Mouse (Mus musculus) heart, postnatal 4 days (tissue): Measurements from ENCODE around the gene Samd4b. TPM values are rescaled to one million over a fixed set of nuclear protein-coding genes. Genes with fewer than 3 reads are reported as not detected.

Experiments used
- DNase-seq: peaks from one replicate; pipeline ENCODE4 v3.0.0; 2021
- total RNA-seq, 2 experiments: library from RNA; stranded (reverse); gene quantifications; 2 replicates each; pipeline ENCODE4 v1.2.3; 2021

The Samd4b gene
- total RNA-seq, 2 experiments from 2014 or later: 49.2 to 50.5 TPM

- no peak for DNase-seq
Observed at GRCm38 (mm10) chr7:28442688-28443087, 155.3 kb downstream of the Samd4b start.

- no peak for DNase-seq
Observed at GRCm38 (mm10) chr7:28441776-28442485, 156.0 kb downstream of the Samd4b start.

- no peak for DNase-seq
Observed at GRCm38 (mm10) chr7:28440739-28441138, 157.2 kb downstream of the Samd4b start.

- no peak for DNase-seq
Observed at GRCm38 (mm10) chr7:28438771-28439170, 159.2 kb downstream of the Samd4b start.

GRCm38 (mm10) chr7:28437964-28438363, 160.0 kb downstream of the Samd4b start:
- no peak for DNase-seq

- DNase-seq: peak; percentile 86
Observed at GRCm38 (mm10) chr7:28436932-28437570, 160.9 kb downstream of the Samd4b start, which contains the start of gene Gmfg. TSS of gene Gmfg (plus strand) at chr7:28437447.

- peak; percentile 100 for DNase-seq
Observed at GRCm38 (mm10) chr7:28436271-28436904, 161.6 kb downstream of the Samd4b start.

GRCm38 (mm10) chr7:28435660-28436259, 162.2 kb downstream of the Samd4b start:
- DNase-seq: peak; percentile 45

- no peak for DNase-seq
Observed at GRCm38 (mm10) chr7:28432252-28432651, 165.7 kb downstream of the Samd4b start.

- DNase-seq: no peak
Observed at GRCm38 (mm10) chr7:28430512-28430911, 167.4 kb downstream of the Samd4b start.

GRCm38 (mm10) chr7:28427738-28428137, 170.2 kb downstream of the Samd4b start:
- DNase-seq: peak; percentile 34

GRCm38 (mm10) chr7:28423018-28423417, 174.9 kb downstream of the Samd4b start:
- DNase-seq: no peak

- DNase-seq: no peak
Observed at GRCm38 (mm10) chr7:28419416-28419815, 178.5 kb downstream of the Samd4b start.

GRCm38 (mm10) chr7:28418096-28418670, 179.8 kb downstream of the Samd4b start:
- peak; percentile 73 for DNase-seq

GRCm38 (mm10) chr7:28417368-28417767, 180.6 kb downstream of the Samd4b start:
- DNase-seq: no peak

GRCm38 (mm10) chr7:28412826-28413225, 185.1 kb downstream of the Samd4b start:
- no peak for DNase-seq

GRCm38 (mm10) chr7:28410841-28411475, 187.0 kb downstream of the Samd4b start:
- DNase-seq: peak; percentile 73

- DNase-seq: no peak
Observed at GRCm38 (mm10) chr7:28401942-28402341, 196.0 kb downstream of the Samd4b start.

- no peak for DNase-seq
Observed at GRCm38 (mm10) chr7:28401030-28401429, 196.9 kb downstream of the Samd4b start.

- DNase-seq: no peak
Observed at GRCm38 (mm10) chr7:28398696-28399340, 199.1 kb downstream of the Samd4b start.

GRCm38 (mm10) chr7:28398000-28398399, 199.9 kb downstream of the Samd4b start:
- peak; percentile 58 for DNase-seq

GRCm38 (mm10) chr7:28395425-28395824, 202.5 kb downstream of the Samd4b start:
- DNase-seq: no peak
